Mouse (Mus musculus): ENCODE data around the gene Scube3. TPM values are rescaled to one million over a fixed set of nuclear protein-coding genes. Genes with fewer than 3 reads are reported as not detected.

Scube3 gene
- 10.5 and 12.4 TPM in 2 replicates for polyA plus RNA-seq (2014; fragmentation: Nextera tagmentation; extraction: Ambion mirVana)

- H3K9me3 ChIP-seq (ENCODE audit: control insufficient read depth, low read length) = no peaks in the 10 kb centered on the region
- WGBS = under 1% methylated on average over 85 of the region's 97 CpGs
- H3K9ac ChIP-seq (ENCODE audit: low read length) = peak within 1 kb of the TSS; percentile 89
- peak within 1 kb of the TSS; percentile 83 for H3K4me2 ChIP-seq (ENCODE audit: low read depth, low read length, severe bottlenecking)
- H3K27ac ChIP-seq (ENCODE audit: low read depth, low read length) = peak within 1 kb of the TSS; percentile 88
- no peaks in the 10 kb centered on the region for H3K36me3 ChIP-seq (ENCODE audit: control insufficient read depth, insufficient read depth, low read length)
- DNase-seq (ENCODE audit: low spot score) (peak; percentile 90), ATAC-seq (replicated peaks; ENCODE audit: low FRiP score) (peak; percentile 73)
- H3K4me3 ChIP-seq (ENCODE audit: low read depth, low read length) = peak within 1 kb of the TSS; percentile 74
- no peaks in the 10 kb centered on the region for H3K27me3 ChIP-seq (ENCODE audit: control insufficient read depth, insufficient read depth, low read length)
- H3K4me1 ChIP-seq (replicated peaks; ENCODE audit: control insufficient read depth, insufficient read depth, low read length) = peaks cover 37% of the 10 kb centered on the region
These were observed at the start of gene Scube3 for GRCm38 (mm10) chr17:28141771-28142699. TSS of gene Scube3 (plus strand) at chr17:28142141.

DNA sequence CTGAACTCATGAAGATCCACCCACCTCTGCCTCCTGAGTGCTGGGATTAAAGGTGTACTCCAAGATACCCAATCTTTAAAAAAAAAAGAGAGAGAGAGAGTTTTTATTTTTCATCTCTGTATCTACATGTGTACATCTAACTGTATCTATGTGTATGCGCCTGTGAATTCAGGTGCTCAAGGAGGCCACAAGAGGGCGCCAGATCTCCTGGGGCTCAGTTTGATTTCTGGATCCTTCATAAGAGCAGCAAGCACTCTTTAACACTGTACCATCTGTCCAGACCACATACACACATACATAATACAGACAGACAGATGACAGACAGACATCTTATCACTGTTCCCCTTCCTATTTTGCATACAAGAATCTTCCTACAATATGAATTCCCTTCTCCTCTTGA, 49.6 kb upstream of the Scube3 start:
- no peak overlapping the region for H3K4me3 ChIP-seq (ENCODE audit: low read depth, low read length)
- H3K27ac ChIP-seq (ENCODE audit: low read depth, low read length) = no peak overlapping the region
- ATAC-seq (replicated peaks; ENCODE audit: low FRiP score) (no peak), DNase-seq (ENCODE audit: low spot score) (no peak)
- peaks cover 3% of the 10 kb centered on the region for H3K4me1 ChIP-seq (replicated peaks; ENCODE audit: control insufficient read depth, insufficient read depth, low read length)
- H3K9ac ChIP-seq (ENCODE audit: low read length) = no peak overlapping the region
- H3K36me3 ChIP-seq (ENCODE audit: control insufficient read depth, insufficient read depth, low read length) = no peaks in the 10 kb centered on the region
- no peak overlapping the region for H3K4me2 ChIP-seq (ENCODE audit: low read depth, low read length, severe bottlenecking)
- WGBS = 91% methylated on average over 2 of the region's 2 CpGs
- H3K9me3 ChIP-seq (ENCODE audit: control insufficient read depth, low read length) = peaks cover 3% of the 10 kb centered on the region; the same call in 1 of the 2 replicates
- H3K27me3 ChIP-seq (ENCODE audit: control insufficient read depth, insufficient read depth, low read length) = no peaks in the 10 kb centered on the region

DNA sequence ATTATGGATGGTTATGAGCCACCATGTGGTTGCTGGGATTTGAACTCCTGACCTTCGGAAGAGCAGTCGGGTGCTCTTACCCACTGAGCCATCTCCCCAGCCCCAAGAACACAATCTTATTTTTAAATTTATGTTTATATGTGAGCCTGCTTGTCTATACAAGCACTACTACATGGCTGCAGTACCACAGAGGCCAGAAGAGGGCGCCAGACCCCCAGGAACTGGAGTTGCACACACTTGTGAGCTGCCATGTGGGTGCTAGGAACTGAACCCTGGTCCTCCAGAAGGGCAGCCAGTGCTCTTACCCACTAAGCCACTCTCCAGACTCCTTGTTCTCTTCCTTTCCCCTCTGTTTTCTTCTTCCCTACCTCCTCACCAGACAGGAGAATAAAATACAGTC, 48.1 kb upstream of the Scube3 start:
- 79% methylated on average over 3 of the region's 3 CpGs for WGBS
- no peak for ATAC-seq (replicated peaks; ENCODE audit: low FRiP score)
- Histone ChIP-seq H3K9me3 (ENCODE audit: control insufficient read depth, low read length) (peaks cover 3% of the 10 kb centered on the region; the same call in 1 of the 2 replicates), H3K27me3 (ENCODE audit: control insufficient read depth, insufficient read depth, low read length) (no peaks in the 10 kb centered on the region), H3K4me3 (ENCODE audit: low read depth, low read length) (no peak overlapping the region), H3K36me3 (ENCODE audit: control insufficient read depth, insufficient read depth, low read length) (no peaks in the 10 kb centered on the region), H3K4me2 (ENCODE audit: low read depth, low read length, severe bottlenecking) (no peak overlapping the region), H3K9ac (ENCODE audit: low read length) (no peak overlapping the region), H3K27ac (ENCODE audit: low read depth, low read length) (no peak overlapping the region), H3K4me1 (replicated peaks; ENCODE audit: control insufficient read depth, insufficient read depth, low read length) (no peaks in the 10 kb centered on the region)
- DNase-seq (ENCODE audit: low spot score) = no peak

- Histone ChIP-seq H3K36me3 (ENCODE audit: control insufficient read depth, insufficient read depth, low read length) (no peaks in the 10 kb centered on the region), H3K4me3 (ENCODE audit: low read depth, low read length) (no peak overlapping the region), H3K27me3 (ENCODE audit: control insufficient read depth, insufficient read depth, low read length) (no peaks in the 10 kb centered on the region), H3K9me3 (ENCODE audit: control insufficient read depth, low read length) (peaks cover 3% of the 10 kb centered on the region; the same call in 1 of the 2 replicates), H3K4me2 (ENCODE audit: low read depth, low read length, severe bottlenecking) (no peak overlapping the region), H3K4me1 (replicated peaks; ENCODE audit: control insufficient read depth, insufficient read depth, low read length) (no peaks in the 10 kb centered on the region; the same call in 1 of the 2 replicates), H3K27ac (ENCODE audit: low read depth, low read length) (no peak overlapping the region), H3K9ac (ENCODE audit: low read length) (no peak overlapping the region)
- ATAC-seq (replicated peaks; ENCODE audit: low FRiP score) = no peak
- DNase-seq (ENCODE audit: low spot score) = no peak
- 91% methylated on average over 10 of the region's 10 CpGs for WGBS
These were observed 45.5 kb upstream of the Scube3 start for GRCm38 (mm10) chr17:28096418-28096817.

DNA sequence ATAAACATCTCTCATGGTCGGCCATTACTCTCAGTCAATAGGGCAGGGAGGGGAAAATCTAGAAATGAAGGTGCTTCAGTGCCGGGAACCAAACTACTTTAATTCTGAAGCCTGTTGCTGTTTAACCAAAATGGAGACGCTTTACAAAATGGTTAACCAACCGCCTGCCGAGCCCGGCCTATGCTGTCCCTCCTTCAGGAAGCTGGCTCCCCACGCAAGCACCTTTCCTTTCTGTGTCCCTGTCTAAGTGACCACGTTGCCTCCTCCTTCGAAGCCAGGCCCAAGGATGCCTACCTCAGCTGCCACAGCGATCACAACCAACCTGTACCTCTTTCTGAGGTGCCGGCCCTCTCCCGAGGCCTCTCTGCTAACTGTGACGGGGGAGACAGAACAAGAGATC, 44.6 kb upstream of the Scube3 start:
- Histone ChIP-seq H3K27ac (ENCODE audit: low read depth, low read length) (no peak overlapping the region), H3K4me1 (replicated peaks; ENCODE audit: control insufficient read depth, insufficient read depth, low read length) (peaks cover 4% of the 10 kb centered on the region; the same call in 1 of the 2 replicates)

GRCm38 (mm10) chr17:28099086-28099485, 42.9 kb upstream of the Scube3 start:
- Histone ChIP-seq H3K27me3 (ENCODE audit: control insufficient read depth, insufficient read depth, low read length) (no peaks in the 10 kb centered on the region), H3K36me3 (ENCODE audit: control insufficient read depth, insufficient read depth, low read length) (no peaks in the 10 kb centered on the region), H3K9ac (ENCODE audit: low read length) (no peak overlapping the region), H3K4me2 (ENCODE audit: low read depth, low read length, severe bottlenecking) (no peak overlapping the region), H3K27ac (ENCODE audit: low read depth, low read length) (no peak overlapping the region), H3K4me3 (ENCODE audit: low read depth, low read length) (no peak overlapping the region), H3K4me1 (replicated peaks; ENCODE audit: control insufficient read depth, insufficient read depth, low read length) (peaks cover 4% of the 10 kb centered on the region; the same call in 1 of the 2 replicates), H3K9me3 (ENCODE audit: control insufficient read depth, low read length) (no peaks in the 10 kb centered on the region; the same call in 1 of the 2 replicates)
- 56% methylated on average over 3 of the region's 3 CpGs for WGBS
- DNase-seq (ENCODE audit: low spot score) (no peak), ATAC-seq (replicated peaks; ENCODE audit: low FRiP score) (no peak)

More for the DNA sequence above, 44.6 kb upstream of the Scube3 start:
- Histone ChIP-seq H3K9me3 (ENCODE audit: control insufficient read depth, low read length) (peaks cover 3% of the 10 kb centered on the region; the same call in 1 of the 2 replicates), H3K36me3 (ENCODE audit: control insufficient read depth, insufficient read depth, low read length) (no peaks in the 10 kb centered on the region), H3K4me3 (ENCODE audit: low read depth, low read length) (no peak overlapping the region), H3K4me2 (ENCODE audit: low read depth, low read length, severe bottlenecking) (no peak overlapping the region), H3K27me3 (ENCODE audit: control insufficient read depth, insufficient read depth, low read length) (no peaks in the 10 kb centered on the region), H3K9ac (ENCODE audit: low read length) (no peak overlapping the region)
- DNase-seq (ENCODE audit: low spot score) = no peak
- ATAC-seq (replicated peaks; ENCODE audit: low FRiP score) = no peak
- 90% methylated on average over 13 of the region's 13 CpGs for WGBS

DNA sequence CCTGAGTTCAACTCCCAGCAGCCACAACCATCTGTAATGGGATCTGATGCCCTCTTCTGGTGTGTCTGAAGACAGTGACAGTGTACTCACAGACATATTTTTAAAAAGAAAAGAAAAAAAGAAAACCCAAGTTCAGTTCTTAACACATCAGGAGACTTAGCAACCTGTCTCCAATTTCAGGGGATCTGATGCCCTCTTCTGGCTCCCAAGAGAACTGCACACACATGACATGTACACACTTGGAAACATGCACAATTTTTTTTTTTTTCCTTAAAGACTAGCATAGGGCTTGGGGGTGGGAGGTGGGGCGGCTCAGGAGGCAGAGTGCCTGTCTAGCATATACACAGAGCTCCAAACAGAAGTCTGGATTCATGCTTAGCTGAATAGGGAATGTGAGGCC, 41.3 kb upstream of the Scube3 start:
- no peak for DNase-seq (ENCODE audit: low spot score)
- no peak for ATAC-seq (replicated peaks; ENCODE audit: low FRiP score)
- Histone ChIP-seq H3K4me1 (replicated peaks; ENCODE audit: control insufficient read depth, insufficient read depth, low read length) (peaks cover 4% of the 10 kb centered on the region; the same call in 1 of the 2 replicates), H3K4me3 (ENCODE audit: low read depth, low read length) (no peak overlapping the region), H3K27ac (ENCODE audit: low read depth, low read length) (no peak overlapping the region), H3K9ac (ENCODE audit: low read length) (no peak overlapping the region), H3K4me2 (ENCODE audit: low read depth, low read length, severe bottlenecking) (no peak overlapping the region), H3K36me3 (ENCODE audit: control insufficient read depth, insufficient read depth, low read length) (no peaks in the 10 kb centered on the region), H3K9me3 (ENCODE audit: control insufficient read depth, low read length) (no peaks in the 10 kb centered on the region; the same call in 1 of the 2 replicates), H3K27me3 (ENCODE audit: control insufficient read depth, insufficient read depth, low read length) (no peaks in the 10 kb centered on the region)
- WGBS = 91% methylated on average over 1 of the region's 1 CpGs

DNA sequence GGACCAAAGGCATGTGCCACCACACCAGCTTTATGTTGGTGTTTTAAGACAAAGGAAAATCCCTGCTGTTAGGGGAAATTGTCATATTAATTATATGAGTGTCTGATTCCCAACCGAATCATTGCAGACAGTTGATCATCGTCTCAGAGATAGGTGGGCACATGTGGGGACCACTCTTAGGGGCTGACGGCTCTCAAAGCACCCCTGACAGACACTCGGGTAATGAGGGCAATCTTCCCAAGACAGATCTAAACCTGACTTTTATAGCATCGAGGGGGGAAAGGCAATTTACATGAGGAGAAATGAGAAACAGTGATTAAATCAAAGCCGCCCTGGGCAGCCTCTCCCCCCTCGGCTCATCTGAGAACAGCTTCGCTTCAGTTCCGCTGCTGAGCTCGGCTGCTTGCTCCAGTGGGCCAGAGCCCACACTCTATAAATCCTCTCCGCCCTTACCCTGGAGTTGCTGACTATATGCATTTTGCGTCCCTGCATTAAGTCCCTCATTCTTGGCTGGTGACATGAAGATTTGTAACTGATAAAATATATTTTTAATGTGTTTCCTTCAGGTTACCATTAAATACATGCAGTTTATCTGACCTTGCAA, 40.6 kb upstream of the Scube3 start:
- no peak overlapping the region for H3K4me3 ChIP-seq (ENCODE audit: low read depth, low read length)
- H3K27ac ChIP-seq (ENCODE audit: low read depth, low read length) = no peak overlapping the region
- H3K9ac ChIP-seq (ENCODE audit: low read length) = no peak overlapping the region
- H3K4me1 ChIP-seq (replicated peaks; ENCODE audit: control insufficient read depth, insufficient read depth, low read length) = peaks cover 4% of the 10 kb centered on the region; the same call in 1 of the 2 replicates
- H3K36me3 ChIP-seq (ENCODE audit: control insufficient read depth, insufficient read depth, low read length) = no peaks in the 10 kb centered on the region
- ATAC-seq (replicated peaks; ENCODE audit: low FRiP score) = no peak
- 58% methylated on average over 12 of the region's 12 CpGs for WGBS
- DNase-seq (ENCODE audit: low spot score) = no peak
- no peaks in the 10 kb centered on the region; the same call in 1 of the 2 replicates for H3K9me3 ChIP-seq (ENCODE audit: control insufficient read depth, low read length)
- no peak overlapping the region for H3K4me2 ChIP-seq (ENCODE audit: low read depth, low read length, severe bottlenecking)
- H3K27me3 ChIP-seq (ENCODE audit: control insufficient read depth, insufficient read depth, low read length) = no peaks in the 10 kb centered on the region

Data from forebrain, embryonic 11.5 days (tissue).